Mouse (Mus musculus) bone marrow, adult 2 months (tissue): ENCODE measurements around the gene Lactbl1.

Experiments
- CTCF ChIP-seq: fragments of 200-500 bp; IDR thresholded peaks from 2 replicates; pipeline ENCODE4 v1.5.1; 2011; ENCODE audit warnings: low read length, control low read depth; ENCODE audit not compliant: control insufficient read depth, insufficient read depth
- POLR2A ChIP-seq: fragments of 200-500 bp; IDR thresholded peaks from 2 replicates; pipeline ENCODE4 v1.6.1; 2011; ENCODE audit warnings: low read depth, mild to moderate bottlenecking, control low read depth, low read length, borderline replicate concordance; ENCODE audit not compliant: control insufficient read depth

GRCm38 (mm10) chr4:136605756-136606485 lies 16.5 kb upstream of the Lactbl1 start:
- no peak for TF ChIP-seq CTCF
- TF ChIP-seq POLR2A, result no peak
